Mouse (Mus musculus): ENCODE measurements at regions not wholly inside any gene's neighbourhood (a gene's known extent, or its start where the extent isn't known, plus 50 kb on each side); places are given as distances from the start of the nearest gene placed in this dataset.

- no peak for DNase-seq (ENCODE audit: low read depth, low spot score)
These were observed 79.0 kb downstream of the Arl4c start for GRCm38 (mm10) chr1:88623040-88623439.

GRCm38 (mm10) chr1:88622356-88622755 lies 79.7 kb downstream of the Arl4c start:
- no peak for DNase-seq (ENCODE audit: low read depth, low spot score)

- no peak for DNase-seq (ENCODE audit: low read depth, low spot score)
These were observed 80.8 kb downstream of the Arl4c start for GRCm38 (mm10) chr1:88621214-88621613.

- DNase-seq (ENCODE audit: low read depth, low spot score): peak; percentile 65
These were observed 89.0 kb downstream of the Arl4c start for GRCm38 (mm10) chr1:88613007-88613406.

- DNase-seq (ENCODE audit: low read depth, low spot score): no peak
These were observed 90.8 kb downstream of the Arl4c start for GRCm38 (mm10) chr1:88611241-88611640.

GRCm38 (mm10) chr1:88610810-88611209 lies 91.2 kb downstream of the Arl4c start:
- DNase-seq (ENCODE audit: low read depth, low spot score): no peak

- no peak for DNase-seq (ENCODE audit: low read depth, low spot score)
These were observed 93.2 kb downstream of the Arl4c start for GRCm38 (mm10) chr1:88608826-88609225.

GRCm38 (mm10) chr1:88608236-88608635 lies 93.8 kb downstream of the Arl4c start:
- peak; percentile 63 for DNase-seq (ENCODE audit: low read depth, low spot score)

GRCm38 (mm10) chr1:88605616-88606190 lies 95.8 kb upstream of the Glrp1 start:
- no peak for DNase-seq (ENCODE audit: low read depth, low spot score)

GRCm38 (mm10) chr1:88602241-88602640 lies 92.4 kb upstream of the Glrp1 start:
- no peak for DNase-seq (ENCODE audit: low read depth, low spot score)

GRCm38 (mm10) chr1:88601801-88602200 lies 91.9 kb upstream of the Glrp1 start:
- no peak for DNase-seq (ENCODE audit: low read depth, low spot score)

GRCm38 (mm10) chr1:88600145-88600544 lies 90.3 kb upstream of the Glrp1 start:
- no peak for DNase-seq (ENCODE audit: low read depth, low spot score)

GRCm38 (mm10) chr1:88594484-88595254 lies 84.8 kb upstream of the Glrp1 start:
- no peak for DNase-seq (ENCODE audit: low read depth, low spot score)

- DNase-seq (ENCODE audit: low read depth, low spot score): no peak
These were observed 82.2 kb upstream of the Glrp1 start for GRCm38 (mm10) chr1:88592036-88592435.

- DNase-seq (ENCODE audit: low read depth, low spot score): no peak
These were observed 81.0 kb upstream of the Glrp1 start for GRCm38 (mm10) chr1:88590802-88591380.

GRCm38 (mm10) chr1:88588747-88589146 lies 78.9 kb upstream of the Glrp1 start:
- no peak for DNase-seq (ENCODE audit: low read depth, low spot score)

- no peak for DNase-seq (ENCODE audit: low read depth, low spot score)
These were observed 77.3 kb upstream of the Glrp1 start for GRCm38 (mm10) chr1:88586823-88587820.

GRCm38 (mm10) chr1:88586128-88586527 lies 76.3 kb upstream of the Glrp1 start:
- DNase-seq (ENCODE audit: low read depth, low spot score): no peak

- no peak for DNase-seq (ENCODE audit: low read depth, low spot score)
These were observed 74.7 kb upstream of the Glrp1 start for GRCm38 (mm10) chr1:88584515-88585033.

GRCm38 (mm10) chr1:88578231-88578620 lies 68.4 kb upstream of the Glrp1 start:
- no peak for DNase-seq (ENCODE audit: low read depth, low spot score)

GRCm38 (mm10) chr1:88577498-88578230 lies 67.8 kb upstream of the Glrp1 start:
- DNase-seq (ENCODE audit: low read depth, low spot score): no peak
